Mouse (Mus musculus) ovary, postnatal 14 days (tissue): ENCODE measurements around the gene Kpna3.
"Not testable (repeated sequence)": the region's sequence is repeated elsewhere in the genome, so short reads cannot be mapped to it uniquely, and the experiment has no call there.

ENCODE experiments used
- DNase-seq: peaks from one replicate; pipeline ENCODE4 v3.0.0; 2022; ENCODE audit warnings: low spot score

Kpna3 gene

DNA sequence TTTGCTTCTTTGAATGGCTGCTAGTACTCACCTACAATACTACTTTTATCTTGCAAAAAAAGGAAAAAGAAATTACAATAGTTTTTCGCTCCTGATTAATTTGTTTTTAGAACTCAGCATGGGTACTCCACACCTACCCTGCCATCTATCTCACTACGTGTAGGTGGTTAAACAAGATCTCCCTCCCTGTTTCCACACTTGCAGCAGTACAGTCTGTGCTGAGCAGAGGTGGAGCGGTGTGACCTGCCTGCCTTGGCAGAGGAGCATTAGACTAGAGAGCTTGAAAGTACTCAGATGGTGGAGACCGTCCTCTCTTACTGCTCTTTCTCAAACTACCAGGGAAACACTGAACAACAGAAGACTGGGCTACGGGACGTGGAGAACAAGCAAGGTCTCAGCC, 44.9 kb downstream of the Kpna3 start:
- no peak for DNase-seq

DNA sequence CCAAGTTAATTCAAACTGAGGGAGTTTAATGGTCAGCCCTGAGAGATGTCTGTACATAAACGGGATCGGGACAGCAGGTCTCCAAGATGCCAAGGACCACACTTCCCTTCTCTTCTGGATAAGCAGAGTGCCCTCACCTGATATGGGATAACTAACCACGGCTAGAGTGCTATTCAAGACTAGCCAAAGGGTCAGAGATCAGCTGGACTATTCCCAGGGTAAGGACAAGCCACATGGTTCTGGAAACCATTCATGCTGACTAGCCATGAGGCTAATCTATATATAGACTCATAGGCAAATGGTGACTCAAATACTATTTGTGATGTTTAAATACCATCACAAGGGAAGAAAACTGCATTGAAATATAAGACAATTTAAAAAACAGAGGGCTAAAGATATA, 49.1 kb downstream of the Kpna3 start:
- DNase-seq: no peak

DNA sequence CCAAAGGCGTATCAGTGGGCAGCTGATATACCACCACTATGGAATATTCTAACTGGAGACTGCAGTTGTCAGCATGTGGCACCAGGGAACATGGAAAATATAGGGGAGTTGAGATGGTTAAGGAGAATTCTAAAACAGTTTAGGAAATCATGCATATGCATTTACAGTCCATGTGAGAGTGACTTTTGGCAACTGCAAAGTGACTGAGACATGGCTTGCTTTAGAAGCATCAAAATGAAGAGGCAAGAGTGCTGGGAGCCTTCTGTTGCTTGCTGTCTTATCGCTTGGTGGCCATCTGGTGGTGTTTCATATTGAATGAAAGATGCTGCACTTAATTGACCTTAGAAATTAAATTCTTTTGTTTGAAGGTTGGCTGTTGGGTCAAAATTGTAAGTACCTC, 72.4 kb downstream of the Kpna3 start:
- DNase-seq: no peak

DNA sequence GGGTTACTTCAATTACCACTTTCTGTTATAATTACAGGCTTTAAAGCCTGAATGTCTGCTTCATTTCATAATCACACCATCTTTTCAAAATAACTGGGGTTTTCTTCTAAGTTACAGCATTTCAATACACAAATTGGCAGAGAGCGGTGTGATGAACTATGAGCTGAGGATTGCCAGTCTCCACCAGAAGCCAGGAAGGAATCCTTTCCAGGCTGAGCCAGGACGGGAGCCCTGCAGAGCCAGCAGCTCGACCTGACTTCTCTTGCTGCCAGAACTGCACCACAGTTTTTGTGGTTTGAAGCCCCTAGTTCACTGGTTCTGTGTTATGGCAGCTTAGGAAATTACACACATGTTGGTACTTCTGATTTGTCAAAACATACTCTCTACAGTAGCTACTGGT, 75.0 kb downstream of the Kpna3 start:
- no peak for DNase-seq

DNA sequence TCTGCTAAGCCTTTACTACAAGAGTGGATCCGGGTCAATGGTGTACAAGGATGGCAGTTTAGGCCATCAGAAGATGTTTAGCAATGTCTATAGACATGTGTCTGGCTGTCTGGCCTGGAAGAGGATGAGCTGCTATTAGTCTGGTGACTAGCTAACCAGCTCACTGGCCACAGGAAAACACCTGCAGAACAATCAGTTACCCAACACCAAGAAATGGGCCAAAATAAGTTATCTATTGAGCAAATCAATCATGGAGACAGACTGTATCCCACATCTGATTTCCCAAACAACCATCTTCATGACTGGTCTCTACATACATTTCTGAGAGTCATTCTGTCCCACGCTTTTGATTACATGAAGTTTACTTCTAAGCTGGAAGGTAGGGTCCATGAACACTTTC, 75.9 kb downstream of the Kpna3 start:
- DNase-seq: no peak

DNA sequence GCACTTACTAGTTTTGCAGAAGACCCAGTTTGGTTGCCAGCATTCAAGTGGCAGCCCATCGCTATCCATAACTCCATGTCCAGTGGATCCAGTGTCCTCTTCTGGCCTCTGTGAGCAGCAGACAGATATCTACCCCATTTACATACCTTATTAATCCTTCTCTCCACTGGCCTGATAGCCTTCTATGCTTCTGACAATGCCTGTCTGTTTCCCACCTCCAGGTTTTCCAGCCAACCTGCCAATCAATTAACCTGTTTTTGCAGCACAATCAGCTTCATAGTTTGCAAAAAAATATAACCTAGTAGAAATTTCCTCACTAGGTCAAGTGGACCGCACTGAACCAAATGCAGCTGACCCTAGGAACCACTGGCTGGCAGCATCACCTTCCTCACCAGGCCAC, 77.4 kb downstream of the Kpna3 start:
- DNase-seq: no peak

DNA sequence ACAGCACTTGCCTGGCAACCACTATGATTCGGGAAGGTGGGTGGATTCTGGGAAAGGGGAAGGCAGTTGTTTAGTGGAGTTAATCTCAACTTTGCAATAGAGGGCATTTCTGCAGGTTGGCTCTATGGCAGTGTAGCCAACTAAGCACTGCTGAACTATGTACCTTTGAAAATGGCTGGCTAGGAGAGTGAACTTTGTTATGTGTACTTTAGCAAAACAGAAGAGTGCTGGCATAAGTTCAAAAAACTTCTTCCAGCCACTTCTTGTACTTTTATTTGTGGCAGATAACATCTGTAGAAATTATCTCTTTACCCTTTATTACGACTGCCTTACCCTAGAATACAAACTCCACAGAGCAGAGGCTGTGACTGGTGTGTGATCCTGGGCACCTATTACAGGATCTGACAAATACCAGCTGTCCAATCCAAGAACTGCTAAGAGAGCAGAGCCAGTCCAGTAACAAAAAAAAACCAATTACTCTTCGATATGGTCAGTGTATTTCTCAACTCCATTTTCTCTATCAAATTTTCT, 78.6 kb downstream of the Kpna3 start:
- DNase-seq: no peak

DNA sequence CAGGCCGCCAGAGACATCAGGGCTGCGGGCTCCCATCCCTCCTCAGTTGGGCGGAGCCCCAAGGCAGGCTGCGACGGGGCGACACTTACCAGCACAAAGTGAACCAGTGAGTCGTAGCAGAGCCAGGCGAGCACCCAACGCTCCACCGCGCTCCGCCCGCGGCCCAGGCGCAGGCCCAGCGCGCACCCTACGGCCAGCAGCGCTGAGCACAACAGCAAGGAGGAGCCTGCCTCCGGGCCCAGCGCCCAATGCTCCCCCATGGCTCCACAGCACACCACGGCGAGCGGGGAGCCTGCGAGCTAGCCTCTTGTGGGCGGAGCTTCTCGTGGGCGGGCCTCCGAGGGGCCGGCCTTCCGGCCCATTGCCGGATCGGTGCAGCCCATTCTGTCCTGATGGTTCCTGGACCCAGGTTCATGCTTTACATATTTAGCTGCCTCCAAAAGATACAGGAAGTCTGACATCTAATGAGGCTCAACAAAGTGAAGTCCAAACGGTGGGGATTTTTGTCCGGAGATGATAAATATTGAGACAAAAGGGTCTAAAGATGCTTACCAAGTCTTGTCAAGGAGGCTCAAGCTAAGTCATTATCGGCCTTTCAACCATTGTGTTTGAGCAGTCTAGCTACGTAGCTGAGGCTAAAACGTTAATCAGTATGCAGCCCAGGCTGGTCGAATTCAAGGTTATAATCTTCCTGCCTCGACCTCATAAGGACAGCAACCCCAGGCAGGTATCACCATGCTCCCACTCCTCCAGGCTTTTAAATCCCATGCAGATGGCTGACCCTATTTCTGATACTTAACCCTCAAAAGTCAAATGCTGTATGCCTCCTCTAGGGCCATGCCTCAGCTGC, 79.3 kb downstream of the Kpna3 start, which contains the start of gene Ebpl:
Gene Ebpl (minus strand): TSS at position 309 of the 850 bp plus-strand sequence.
- DNase-seq: peak; percentile 85

DNA sequence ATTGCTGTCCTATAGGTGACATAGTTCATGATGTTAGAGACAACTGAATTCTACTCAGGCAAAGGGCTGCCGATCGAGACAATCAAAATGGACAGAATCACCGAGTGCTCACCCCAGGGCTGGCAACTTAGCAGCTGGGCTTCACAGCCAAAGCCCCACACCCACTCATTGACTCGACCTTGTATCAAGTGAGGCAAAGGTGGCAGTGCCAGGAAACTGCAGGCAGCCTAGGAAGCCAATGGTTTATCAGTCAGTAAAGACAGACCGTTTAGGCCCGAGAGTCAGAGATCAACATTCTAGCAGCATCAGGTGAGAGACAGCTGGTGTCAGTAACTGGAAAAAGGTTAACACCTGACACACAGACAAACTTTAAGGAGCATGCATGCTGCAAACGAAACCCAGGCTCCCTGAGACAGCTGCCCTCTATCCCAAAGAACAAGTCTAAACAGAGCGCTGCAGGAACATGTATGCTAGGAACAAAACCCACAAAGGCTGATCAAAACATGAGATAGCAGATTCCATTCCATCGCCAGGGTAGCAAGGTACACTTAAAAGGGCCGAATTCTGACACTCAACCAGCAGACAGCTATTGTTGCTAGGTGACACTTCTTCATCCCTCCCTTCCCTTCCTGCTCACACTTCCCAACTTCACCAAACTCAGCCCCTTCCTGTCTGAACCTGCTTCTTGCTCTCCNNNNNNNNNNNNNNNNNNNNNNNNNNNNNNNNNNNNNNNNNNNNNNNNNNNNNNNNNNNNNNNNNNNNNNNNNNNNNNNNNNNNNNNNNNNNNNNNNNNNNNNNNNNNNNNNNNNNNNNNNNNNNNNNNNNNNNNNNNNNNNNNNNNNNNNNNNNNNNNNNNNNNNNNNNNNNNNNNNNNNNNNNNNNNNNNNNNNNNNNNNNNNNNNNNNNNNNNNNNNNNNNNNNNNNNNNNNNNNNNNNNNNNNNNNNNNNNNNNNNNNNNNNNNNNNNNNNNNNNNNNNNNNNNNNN, 85.1 kb downstream of the Kpna3 start:
- DNase-seq: no peak

DNA sequence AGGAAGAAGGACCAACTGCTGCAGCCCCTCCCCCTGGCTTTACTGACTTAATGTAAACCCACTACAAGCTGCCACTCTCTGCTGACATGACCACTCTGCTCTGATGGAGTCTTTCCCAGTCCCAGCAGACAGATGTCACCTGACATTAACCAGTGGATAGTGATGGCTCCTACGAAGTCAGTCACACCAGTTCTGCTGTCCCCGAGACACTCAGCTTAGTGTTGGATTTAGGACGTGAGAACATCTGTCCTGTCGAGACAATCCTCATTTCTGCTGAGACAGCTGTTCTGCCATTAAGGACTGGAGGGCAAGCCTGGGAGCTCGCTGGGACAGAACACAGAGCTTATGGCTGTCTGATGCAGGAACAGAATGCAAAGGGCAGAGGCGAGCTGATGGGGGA, 88.9 kb downstream of the Kpna3 start:
- DNase-seq: no peak

DNA sequence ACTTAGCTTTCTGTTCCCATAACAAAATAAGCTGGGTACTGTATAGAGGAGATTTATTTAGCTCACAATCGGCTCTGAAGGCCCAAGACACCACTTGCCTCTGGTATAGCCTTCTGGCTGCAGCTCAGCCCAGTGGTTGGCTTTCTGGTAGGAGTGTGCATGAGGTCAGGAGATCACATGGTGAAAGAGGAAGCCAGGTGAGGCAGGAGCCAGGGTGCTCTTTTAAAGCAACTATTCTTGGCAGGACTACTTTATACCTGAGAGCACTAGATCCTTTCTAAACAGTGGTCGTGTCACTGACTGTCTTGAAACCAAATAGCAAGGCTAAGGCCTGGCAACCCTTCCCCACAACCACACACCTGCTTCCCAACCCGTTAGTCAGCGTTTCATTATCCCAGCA, 89.8 kb downstream of the Kpna3 start:
- DNase-seq: no peak

DNA sequence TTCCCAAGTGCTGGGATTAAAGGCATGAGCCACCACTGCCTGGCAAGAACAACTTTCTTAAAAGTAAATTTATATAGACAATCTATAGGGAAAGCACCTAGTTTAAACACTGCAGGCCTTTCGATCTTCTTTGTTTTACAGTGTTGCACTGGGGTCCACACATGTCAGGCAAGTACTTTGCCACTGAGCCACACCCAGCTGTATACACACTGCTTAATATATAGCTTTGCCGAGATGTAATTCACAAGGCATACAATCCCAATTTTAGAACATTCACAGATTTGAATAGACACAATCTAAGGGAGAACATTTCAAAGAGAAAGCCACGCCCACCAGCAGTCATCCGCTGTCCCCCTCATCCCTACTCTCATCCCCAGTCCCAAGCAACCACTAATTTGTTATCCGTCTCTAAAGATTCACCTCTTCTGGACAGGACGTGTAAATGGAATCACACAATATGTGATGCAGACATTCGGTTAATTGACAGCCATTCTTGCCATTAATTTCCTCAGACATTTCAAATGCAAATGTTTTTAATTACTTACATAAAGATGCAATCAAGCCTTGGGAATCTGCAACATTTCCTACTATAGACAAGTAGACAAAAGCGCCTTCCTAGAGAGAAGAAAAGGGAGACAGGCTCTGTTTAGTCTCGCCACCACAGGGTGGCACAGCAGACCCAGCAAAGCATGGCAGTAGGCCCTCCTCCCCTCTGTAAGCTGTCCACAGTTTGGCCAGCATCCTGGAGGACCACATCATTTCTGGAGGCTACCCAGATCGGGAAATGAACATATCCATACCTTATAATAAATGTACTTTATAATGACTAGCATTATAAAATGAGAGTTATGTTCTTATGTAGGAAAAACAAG, 92.6 kb downstream of the Kpna3 start:
- DNase-seq: no peak

DNA sequence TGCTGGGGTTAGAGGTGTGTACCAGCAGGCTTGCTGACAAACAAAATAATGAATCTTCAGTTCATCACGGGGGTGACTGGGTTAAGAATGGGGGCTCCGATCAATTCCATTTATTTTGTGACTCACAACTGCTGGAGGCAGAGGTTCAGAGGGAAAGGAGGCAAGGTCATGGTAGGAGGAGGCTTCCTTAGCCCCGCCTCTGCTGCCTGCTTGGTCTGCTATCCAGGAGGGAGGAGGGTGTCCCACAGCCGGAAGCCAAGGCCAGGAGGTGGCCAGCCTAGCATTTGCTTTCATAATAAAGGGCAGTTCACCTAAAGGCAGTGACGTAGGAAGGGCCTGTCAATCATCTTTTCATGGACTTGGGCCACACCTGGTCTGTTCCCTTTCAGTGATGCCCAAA, 95.1 kb downstream of the Kpna3 start:
- DNase-seq: no peak

DNA sequence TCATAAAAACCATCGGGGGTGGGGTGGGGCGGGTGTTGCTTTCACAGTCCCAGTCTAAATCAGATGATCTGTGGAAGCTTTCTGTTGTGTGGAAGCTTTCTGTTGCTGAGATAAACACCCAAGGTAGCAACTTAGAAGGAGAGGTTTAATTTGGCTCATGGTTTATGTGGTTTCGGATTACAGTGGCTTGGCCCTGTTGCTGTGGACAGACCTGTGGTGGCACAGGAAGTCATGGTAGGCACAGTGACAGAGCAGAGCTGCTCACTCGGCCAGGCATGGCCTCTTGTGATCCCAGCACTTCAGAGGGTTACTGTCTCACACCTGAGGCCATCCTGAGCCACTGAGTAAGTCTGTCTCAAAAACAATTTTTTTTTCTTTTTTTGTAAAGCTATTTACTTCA, 100.3 kb downstream of the Kpna3 start:
- no peak for DNase-seq

DNA sequence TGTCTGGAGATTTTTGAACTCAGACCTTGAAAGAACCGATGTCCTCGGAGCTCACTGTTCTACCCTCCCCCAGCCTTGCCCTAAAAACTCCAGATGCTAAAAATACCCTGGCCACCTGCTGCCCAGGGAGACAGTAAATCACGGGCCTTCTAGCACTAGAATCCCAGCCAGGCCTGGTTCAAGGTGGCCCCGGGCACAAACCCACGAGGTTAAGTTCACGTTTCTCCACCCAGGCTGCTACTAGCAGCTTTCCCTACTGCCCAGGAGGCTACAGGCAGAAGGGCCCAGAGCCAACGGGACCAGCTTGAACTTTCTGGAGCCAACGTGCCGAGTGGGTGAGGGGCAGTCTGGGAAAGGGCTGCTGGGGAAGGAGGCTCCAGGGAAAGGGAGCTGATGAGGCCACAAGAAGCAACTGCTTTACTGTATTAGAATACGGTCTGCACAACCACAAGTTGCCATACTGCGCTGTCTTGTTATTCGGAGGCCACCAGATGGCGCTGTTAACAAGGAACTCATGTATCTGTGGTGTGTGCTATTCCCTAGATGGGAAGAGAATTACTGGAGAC, 108.6 kb downstream of the Kpna3 start:
- peak; percentile 69 for DNase-seq

DNA sequence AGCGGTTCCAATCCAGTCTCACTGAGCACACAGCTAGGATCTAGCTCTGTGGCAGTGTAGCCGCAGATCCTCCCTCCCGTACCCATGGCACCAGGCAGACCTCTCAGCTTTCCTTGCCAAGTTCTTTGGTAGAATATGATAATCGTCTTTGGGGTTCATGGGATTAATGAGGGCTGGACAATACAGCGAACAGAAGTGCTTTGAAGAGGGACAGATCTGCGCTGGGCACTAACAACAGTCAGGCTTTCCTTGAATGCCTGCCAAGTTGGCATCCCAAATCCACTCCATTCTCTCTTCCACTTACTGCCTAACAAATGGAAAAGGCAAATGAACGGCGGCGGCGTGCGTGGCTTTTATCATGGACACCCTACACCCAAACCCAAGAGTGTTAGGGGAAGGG, 109.1 kb downstream of the Kpna3 start:
- DNase-seq: no peak

DNA sequence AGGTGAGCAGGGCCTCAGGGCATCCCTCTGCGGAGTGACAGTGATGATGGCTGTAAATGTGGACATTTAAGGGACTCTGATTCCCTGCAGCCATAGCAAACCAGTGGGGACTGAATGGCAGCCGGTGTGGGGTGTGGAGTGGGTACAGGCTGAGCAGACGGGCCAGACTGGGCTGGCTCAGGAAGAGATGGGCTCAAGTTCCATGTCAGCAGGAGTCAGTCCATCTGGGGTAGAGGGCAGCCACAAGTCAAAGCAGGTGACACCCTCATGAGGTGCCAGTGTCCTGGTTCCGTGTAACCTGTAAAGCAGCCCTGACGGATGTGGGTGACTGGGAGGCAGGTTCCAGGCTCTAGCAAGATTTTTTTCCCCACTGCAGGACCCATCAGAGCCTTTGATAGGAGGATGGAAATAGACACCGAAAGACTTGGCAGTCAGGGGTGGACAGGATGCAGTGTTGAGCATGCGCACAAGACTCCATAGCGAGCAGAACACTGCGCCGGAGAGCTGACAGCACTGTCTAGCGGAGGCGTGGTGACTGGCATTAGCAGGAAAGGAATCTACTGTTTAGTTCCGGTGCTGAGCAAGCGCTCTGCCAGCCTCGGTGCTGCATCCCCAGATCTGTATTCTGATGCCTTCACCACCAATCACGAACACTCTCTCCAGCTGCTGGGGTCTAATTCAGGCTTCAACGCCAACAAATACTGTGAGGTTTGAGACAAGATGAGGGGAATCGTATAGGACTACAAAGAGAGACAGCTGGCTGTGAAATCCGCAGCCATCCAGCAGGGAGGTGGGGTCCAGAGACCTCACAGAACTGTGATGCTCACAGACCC, 111.8 kb downstream of the Kpna3 start:
- DNase-seq: peak; percentile 14

DNA sequence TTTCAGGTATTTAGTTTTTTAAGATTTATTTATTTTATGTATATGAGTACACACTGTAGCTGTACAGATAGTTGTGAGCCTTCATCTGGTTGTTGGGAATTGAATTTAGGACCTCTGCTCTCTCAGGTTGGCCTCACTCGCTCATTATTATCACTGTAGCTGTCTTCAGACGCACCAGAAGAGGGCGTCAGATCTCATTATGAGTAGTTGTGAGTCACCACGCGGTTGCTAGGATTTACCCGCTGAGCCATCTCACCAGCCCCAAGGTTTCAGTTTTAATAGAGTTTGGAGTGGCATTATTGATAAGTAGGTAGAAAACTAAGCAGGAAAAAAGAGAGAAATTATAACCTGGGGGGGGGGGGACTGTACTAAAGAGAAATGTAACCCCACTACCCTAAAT, 112.7 kb downstream of the Kpna3 start:
- DNase-seq: not testable (repeated sequence)

DNA sequence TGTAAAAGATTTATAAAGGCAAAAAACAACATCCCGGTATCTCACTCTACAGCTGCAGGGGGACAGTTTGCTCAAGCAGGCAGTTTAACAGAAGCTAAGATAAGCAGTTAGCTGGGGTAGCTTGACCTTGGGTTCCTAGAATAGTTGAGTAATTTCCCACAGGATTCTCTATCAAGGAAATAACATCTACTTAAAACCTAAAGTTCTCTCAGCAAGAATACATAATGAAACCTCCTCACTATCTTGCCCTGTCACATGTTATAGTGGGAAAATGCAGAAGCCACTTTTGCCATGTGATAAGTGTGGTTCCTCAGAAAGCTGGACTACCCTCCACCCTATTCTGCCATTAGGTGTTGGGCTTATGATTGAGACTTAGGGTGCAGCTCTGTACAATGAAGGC, 116.9 kb downstream of the Kpna3 start:
- DNase-seq: no peak

DNA sequence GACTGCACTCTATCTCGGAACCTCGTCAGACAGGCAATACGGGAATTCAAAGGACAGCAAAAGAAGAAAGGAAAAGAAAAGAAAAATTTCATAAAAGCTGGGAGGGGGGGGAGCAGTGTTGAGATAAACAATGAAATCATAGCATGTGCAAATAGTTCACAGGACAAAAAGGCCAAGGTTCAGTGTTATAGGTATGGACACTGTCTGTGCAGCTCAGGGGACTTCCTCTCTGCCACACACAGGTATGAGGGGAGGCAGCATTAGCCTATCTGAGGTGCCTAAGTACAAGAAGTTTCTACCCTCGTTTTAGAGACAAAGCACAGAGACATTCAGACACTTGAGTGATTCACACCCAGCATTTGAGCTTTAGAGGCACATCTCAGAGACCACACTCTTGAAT, 118.5 kb downstream of the Kpna3 start:
- DNase-seq: no peak

DNA sequence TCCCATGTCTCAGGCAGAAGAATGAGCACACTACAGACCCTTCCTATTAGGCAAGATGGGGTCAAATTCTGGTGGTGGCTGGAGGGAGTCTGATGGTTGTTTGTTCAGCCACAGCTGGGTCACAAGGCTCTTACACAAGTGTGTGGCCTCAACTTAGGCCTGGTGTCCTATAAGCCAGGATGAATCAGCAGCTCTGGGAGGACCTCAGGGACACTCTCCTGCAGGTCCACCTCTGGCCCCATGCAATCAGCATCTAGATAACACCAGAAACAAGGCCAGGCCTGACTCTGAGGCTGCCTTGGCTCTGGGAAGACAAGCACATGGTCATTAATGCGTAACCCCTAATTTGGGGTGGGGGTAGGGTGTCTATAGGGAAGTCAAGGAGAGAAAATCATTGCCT, 118.9 kb downstream of the Kpna3 start:
- DNase-seq: no peak
